Mouse (Mus musculus) CH12.LX (cell line): ENCODE results near the gene Uqcrh. TPM values are rescaled to one million over a fixed set of nuclear protein-coding genes. Genes with fewer than 3 reads are reported as not detected.

Experiments
- DNase-seq: peaks from one replicate; pipeline ENCODE4 v3.0.0-alpha.2; 2013; ENCODE audit errors: extremely low read depth
- H3K27ac ChIP-seq: 2 replicates; pipeline ENCODE4 v1.5.1; 2012; ENCODE audit warnings: low read depth, mild to moderate bottlenecking, control low read depth, moderate library complexity; ENCODE audit not compliant: insufficient read depth
- H3K27me3 ChIP-seq: replicated peaks from 2 replicates; pipeline ENCODE3; 2012; ENCODE audit warnings: inconsistent platforms
- H3K36me3 ChIP-seq, 2 experiments: replicated peaks in 1 of 2; 2 replicates each; pipeline versions ENCODE3 to v1.6.1; 2012; ENCODE audit warnings: inconsistent platforms in 1 of 2, low read length in 1 of 2, mild to moderate bottlenecking in 1 of 2, mixed read lengths in 1 of 2, moderate library complexity in 1 of 2; ENCODE audit not compliant: control insufficient read depth in 1 of 2, insufficient read depth in 1 of 2
- H3K4me1 ChIP-seq, 2 experiments: 2 replicates each; pipeline ENCODE4 v1.6.1; 2012; ENCODE audit warnings: inconsistent platforms in 1 of 2, moderate library complexity in 1 of 2; ENCODE audit not compliant: insufficient read depth in 2 of 2, control insufficient read depth in 1 of 2
- H3K4me2 ChIP-seq: 2 replicates; pipeline ENCODE4 v1.6.1; 2012; ENCODE audit warnings: low read depth, mild to moderate bottlenecking, control low read depth; ENCODE audit not compliant: poor library complexity, insufficient read depth, severe bottlenecking
- H3K4me3 ChIP-seq, 3 experiments: fragments of 150-350 bp in 1 of 3; sonication (generic) in 1 of 3; replicated peaks in 1 of 3; 2 replicates each; pipeline versions ENCODE3 to v1.5.1; 2011 to 2012; ENCODE audit warnings: low read depth in 2 of 3, low read length in 2 of 3, mild to moderate bottlenecking in 2 of 3, moderate library complexity in 2 of 3, control low read depth in 1 of 3, improper control_type of control experiment in 1 of 3, inconsistent platforms in 1 of 3, mixed read lengths in 1 of 3; ENCODE audit not compliant: poor library complexity in 1 of 3
- H3K79me2 ChIP-seq: replicated peaks from 2 replicates; pipeline ENCODE4 v1.6.1; 2012; ENCODE audit warnings: mild to moderate bottlenecking, moderate library complexity; ENCODE audit not compliant: control insufficient read depth, poor library complexity, insufficient read depth, severe bottlenecking; ENCODE audit errors: extremely low read depth
- H3K9ac ChIP-seq: 2 replicates; pipeline ENCODE4 v1.6.1; 2012; ENCODE audit warnings: low read depth, mild to moderate bottlenecking, control low read depth, moderate library complexity; ENCODE audit not compliant: insufficient read depth
- H3K9me3 ChIP-seq: replicated peaks from 2 replicates; pipeline ENCODE3; 2012; ENCODE audit warnings: low read length, inconsistent platforms, mixed read lengths
- CHD1 ChIP-seq: IDR thresholded peaks from 2 replicates; pipeline ENCODE4 v1.6.1; 2012; ENCODE audit warnings: low read depth, low read length, improper control_type of control experiment, inconsistent platforms
- CHD2 ChIP-seq: IDR thresholded peaks from 2 replicates; pipeline ENCODE4 v1.6.1; 2011; ENCODE audit warnings: low read length, improper control_type of control experiment
- ELF1 ChIP-seq: IDR thresholded peaks from 2 replicates; pipeline ENCODE4 v1.6.1; 2014; ENCODE audit warnings: low read depth, mild to moderate bottlenecking, inconsistent platforms, low read length, improper control_type of control experiment
- ETS1 ChIP-seq: conservative IDR thresholded peaks from 2 replicates; pipeline ENCODE4 v1.6.1; 2012; ENCODE audit warnings: low read depth, mild to moderate bottlenecking, inconsistent platforms, low read length, improper control_type of control experiment, moderate library complexity
- GABPA ChIP-seq: IDR thresholded peaks from 2 replicates; pipeline ENCODE4 v1.6.1; 2012; ENCODE audit warnings: low read depth, low read length, improper control_type of control experiment, inconsistent platforms; ENCODE audit not compliant: insufficient replicate concordance
- HCFC1 ChIP-seq: IDR thresholded peaks from 2 replicates; pipeline ENCODE4 v1.6.1; 2012; ENCODE audit warnings: low read depth, mild to moderate bottlenecking, inconsistent platforms, low read length, improper control_type of control experiment
- IRF4 ChIP-seq: IDR thresholded peaks from 2 replicates; pipeline ENCODE4 v1.6.1; 2014; ENCODE audit warnings: low read depth, mild to moderate bottlenecking, inconsistent platforms, low read length, improper control_type of control experiment
- JUN ChIP-seq: IDR thresholded peaks from 2 replicates; pipeline ENCODE4 v1.6.1; 2011; ENCODE audit warnings: low read depth, mild to moderate bottlenecking, low read length, improper control_type of control experiment, moderate library complexity; ENCODE audit not compliant: insufficient read depth
- JUND ChIP-seq: conservative IDR thresholded peaks from 2 replicates; pipeline ENCODE4 v1.6.1; 2011; ENCODE audit warnings: low read depth, low read length, improper control_type of control experiment
- MAX ChIP-seq: IDR thresholded peaks from 2 replicates; pipeline ENCODE4 v1.6.1; 2011; ENCODE audit warnings: low read length, improper control_type of control experiment
- MAZ ChIP-seq: IDR thresholded peaks from 2 replicates; pipeline ENCODE4 v1.6.1; 2012; ENCODE audit warnings: low read depth, mild to moderate bottlenecking, inconsistent platforms, low read length, improper control_type of control experiment, moderate library complexity
- MEF2A ChIP-seq: IDR thresholded peaks from 2 replicates; pipeline ENCODE4 v1.6.1; 2014; ENCODE audit warnings: low read depth, mild to moderate bottlenecking, inconsistent platforms, low read length, improper control_type of control experiment, borderline replicate concordance
- MXI1 ChIP-seq: IDR thresholded peaks from 2 replicates; pipeline ENCODE4 v1.6.1; 2011; ENCODE audit warnings: mild to moderate bottlenecking, low read depth, low read length, improper control_type of control experiment
- MYC ChIP-seq: IDR thresholded peaks from 2 replicates; pipeline ENCODE4 v1.6.1; 2011; ENCODE audit warnings: low read depth, mild to moderate bottlenecking, improper control_type of control experiment, low read length
- PAX5 ChIP-seq: IDR thresholded peaks from 2 replicates; pipeline ENCODE4 v1.6.1; 2012; ENCODE audit warnings: low read length, inconsistent platforms, mixed read lengths
- POLR2A ChIP-seq: IDR thresholded peaks from 2 replicates; pipeline ENCODE4 v1.6.1; 2011; ENCODE audit warnings: low read depth, mild to moderate bottlenecking, improper control_type of control experiment, low read length
- POLR2AphosphoS2 ChIP-seq: IDR thresholded peaks from 2 replicates; pipeline ENCODE4 v1.6.1; 2011; ENCODE audit warnings: low read depth, low read length, improper control_type of control experiment
- RAD21 ChIP-seq: IDR thresholded peaks from 2 replicates; pipeline ENCODE4 v1.6.1; 2011; ENCODE audit warnings: low read depth, mild to moderate bottlenecking, low read length, improper control_type of control experiment, moderate library complexity
- RCOR1 ChIP-seq: conservative IDR thresholded peaks from 2 replicates; pipeline ENCODE4 v1.6.1; 2012; ENCODE audit warnings: low read depth, mild to moderate bottlenecking, inconsistent platforms, low read length, improper control_type of control experiment
- SIN3A ChIP-seq: IDR thresholded peaks from 2 replicates; pipeline ENCODE4 v1.6.1; 2012; ENCODE audit warnings: low read length, improper control_type of control experiment, inconsistent platforms
- SMC3 ChIP-seq: IDR thresholded peaks from 2 replicates; pipeline ENCODE4 v1.6.1; 2011; ENCODE audit warnings: low read depth, low read length, improper control_type of control experiment
- UBTF ChIP-seq: IDR thresholded peaks from 2 replicates; pipeline ENCODE4 v1.6.1; 2012; ENCODE audit warnings: low read depth, mild to moderate bottlenecking, inconsistent platforms, low read length, improper control_type of control experiment, moderate library complexity
- USF1 ChIP-seq: IDR thresholded peaks from 2 replicates; pipeline ENCODE4 v1.6.1; 2014; ENCODE audit warnings: low read depth, mild to moderate bottlenecking, inconsistent platforms, low read length, improper control_type of control experiment
- USF2 ChIP-seq: conservative IDR thresholded peaks from 2 replicates; pipeline ENCODE4 v1.6.1; 2011; ENCODE audit warnings: low read depth, low read length, improper control_type of control experiment
- ZC3H11A ChIP-seq: IDR thresholded peaks from 2 replicates; pipeline ENCODE4 v1.6.1; 2012; ENCODE audit warnings: low read depth, mild to moderate bottlenecking, inconsistent platforms, low read length, improper control_type of control experiment
- ZKSCAN1 ChIP-seq: IDR thresholded peaks from 2 replicates; pipeline ENCODE4 v1.6.1; 2012; ENCODE audit warnings: low read depth, inconsistent platforms, low read length, improper control_type of control experiment, borderline replicate concordance
- ZMIZ1 ChIP-seq: IDR thresholded peaks from 2 replicates; pipeline ENCODE4 v1.6.1; 2012; ENCODE audit warnings: low read depth, mild to moderate bottlenecking, inconsistent platforms, low read length, improper control_type of control experiment
- ZNF384 ChIP-seq: IDR thresholded peaks from 2 replicates; pipeline ENCODE4 v1.6.1; 2012; ENCODE audit warnings: low read depth, low read length, improper control_type of control experiment, inconsistent platforms
- dilution Hi-C: fragments of 300-500 bp; cut with MboI; formaldehyde crosslinking; loops from 2 replicates; pipeline ENCODE4 v1.14.3; 2020; ENCODE audit warnings: low sequenced_read_pairs; ENCODE audit not compliant: extremely low pct_unique_long_range_greater_than_20kb, extremely low pct_ligation_motif_present
- in situ Hi-C: fragments of 300-500 bp; cut with MboI; formaldehyde crosslinking; loops from 3 replicates; pipeline ENCODE4 v1.14.3; 2019; ENCODE audit warnings: low sequenced_read_pairs, low pct_ligation_motif_present, low pct_unique_long_range_greater_than_20kb, mixed read lengths
- polyA plus RNA-seq: library from polyadenylated mRNA; unstranded; fragments of >175 nt; gene quantifications from 2 replicates; pipeline ENCODE4 v1.2.1, GENCODE M21; 2012; ENCODE audit warnings: low read depth; ENCODE audit not compliant: insufficient read length
- total RNA-seq, 2 experiments: library from RNA; depleted of rRNA; stranded (reverse); fragments of 300-350 nt in 1 of 2; fragments of >200 nt in 1 of 2; gene quantifications; 2 replicates each; pipeline ENCODE4 v1.2.3; 2012 to 2014

Uqcrh gene
- total and polyA plus RNA-seq, 3 experiments, result 264 to 717 (median 293) TPM

DNA sequence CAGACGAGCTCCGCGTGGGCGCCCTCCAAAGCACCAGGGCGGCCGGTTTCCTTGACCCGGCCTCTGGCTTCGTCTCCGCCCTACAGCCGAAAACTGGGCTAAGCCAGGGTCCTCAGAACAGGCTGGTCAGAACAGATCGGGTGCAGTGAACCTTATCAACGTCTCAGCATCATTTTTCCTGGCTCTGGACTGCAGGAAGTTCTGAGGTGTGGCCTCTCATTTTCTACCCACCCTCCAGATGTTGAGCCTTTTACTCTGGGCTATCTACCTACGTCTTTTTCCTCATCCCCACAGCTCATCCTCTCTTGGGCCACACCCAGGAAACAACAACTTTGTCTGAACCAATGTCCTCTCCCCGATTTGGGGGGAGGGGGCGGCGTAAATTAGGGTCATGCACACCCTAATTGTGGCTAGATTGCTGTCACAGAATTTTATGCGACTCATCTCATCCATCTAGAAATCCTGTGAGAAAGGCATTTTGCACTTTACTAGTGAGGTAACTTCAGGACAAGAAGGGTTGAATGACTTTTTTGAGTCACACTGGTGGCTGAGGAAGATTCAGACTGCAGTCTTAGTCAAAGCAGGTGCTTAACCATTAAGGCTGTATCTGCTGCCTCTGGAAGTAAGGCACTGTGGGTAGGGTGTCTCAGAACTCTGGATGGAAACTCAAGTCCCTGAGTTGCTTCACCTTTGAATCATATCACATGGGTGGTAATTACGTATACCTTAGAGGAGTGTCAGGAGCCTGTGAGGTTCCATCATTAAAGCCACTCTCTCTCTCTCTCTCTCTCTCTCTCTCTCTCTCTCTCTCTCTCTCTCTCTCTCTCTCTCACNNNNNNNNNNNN lies 56.7 kb downstream of the Uqcrh start, which contains the start of gene Faah:
Gene Faah, minus strand, starts transcription at position 25 of the 845 bp plus-strand sequence.
- Histone ChIP-seq H3K4me3 (peak within 1 kb of the TSS; percentile 78 to 96 (median 86)), H3K4me1 (peaks cover 9 to 45% of the 10 kb centered on the region in 2 experiments), H3K27me3 (peaks cover 14% of the 10 kb centered on the region), H3K9ac (peak within 1 kb of the TSS; percentile 50), H3K36me3 (peaks cover 0 to 6% of the 10 kb centered on the region in 2 experiments), H3K79me2 (peaks cover 10% of the 10 kb centered on the region; the same call in 1 of the 2 replicates), H3K27ac (peak within 1 kb of the TSS; percentile 58; the same call in 1 of the 2 replicates), H3K9me3 (no peaks in the 10 kb centered on the region), H3K4me2 (peak within 1 kb of the TSS; percentile 93)
- no peak for DNase-seq
- in situ Hi-C loops, result no loop called here
- dilution Hi-C loops, result no loop called here
- peak; percentile 12 for TF ChIP-seq POLR2A
- no peak for TF ChIP-seq RCOR1
- no peak for TF ChIP-seq MAZ
- TF ChIP-seq MEF2A, result no peak
- TF ChIP-seq ELF1, result no peak

DNA sequence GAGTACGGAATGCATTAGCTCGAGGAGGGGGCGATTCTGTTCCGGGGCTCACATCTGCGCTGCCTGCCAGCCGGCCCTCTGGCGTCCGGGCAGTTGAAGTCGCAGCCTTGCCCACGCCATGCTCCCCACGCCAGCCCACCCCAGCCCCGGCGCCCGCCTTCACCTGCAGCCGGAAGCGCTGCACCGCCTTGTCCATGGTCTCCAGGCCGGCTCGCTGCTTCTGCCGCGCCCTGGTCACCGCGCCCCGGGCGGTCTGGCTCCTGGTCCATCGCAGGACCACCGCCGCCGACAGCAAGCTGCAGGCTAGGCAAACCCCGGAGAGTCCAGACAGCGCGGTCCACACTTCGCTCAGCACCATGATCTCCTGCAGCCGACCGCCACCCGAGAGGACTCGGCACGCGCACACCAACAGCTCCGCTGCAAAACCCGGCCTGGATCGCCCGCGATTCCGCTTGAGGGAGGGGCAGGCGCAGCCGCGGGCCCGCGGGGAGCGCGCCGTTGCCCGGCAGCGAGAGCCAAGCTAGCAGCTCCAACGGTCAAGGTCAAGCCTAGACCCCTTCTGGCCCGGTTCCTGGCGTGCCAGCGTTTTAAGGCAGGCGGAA lies 57.5 kb downstream of the Uqcrh start:
- peak overlapping the region; percentile 78 to 96 (median 86) for H3K4me3 ChIP-seq
- H3K4me1 ChIP-seq, result peaks cover 9 to 46% of the 10 kb centered on the region in 2 experiments
- peak overlapping the region; percentile 58; the same call in 1 of the 2 replicates for H3K27ac ChIP-seq
- peaks cover 14% of the 10 kb centered on the region for H3K27me3 ChIP-seq
- peak overlapping the region; percentile 93 for H3K4me2 ChIP-seq
- H3K9ac ChIP-seq, result peak overlapping the region; percentile 50
- dilution Hi-C loops (no loop called here), in situ Hi-C loops (no loop called here)
- no peaks in the 10 kb centered on the region for H3K9me3 ChIP-seq
- peaks cover 10% of the 10 kb centered on the region; the same call in 1 of the 2 replicates for H3K79me2 ChIP-seq
- peak; percentile 45 for DNase-seq
- H3K36me3 ChIP-seq, result peaks cover 0 to 7% of the 10 kb centered on the region in 2 experiments
- TF ChIP-seq JUND (no peak), ZC3H11A (no peak), ELF1 (peak; percentile 51), UBTF (peak; percentile 79), RAD21 (no peak), SIN3A (peak; percentile 85), MAZ (peak; percentile 97), MAX (no peak), SMC3 (no peak), POLR2AphosphoS2 (no peak), JUN (no peak), ZNF384 (no peak), ZMIZ1 (0 out of 2 replicates have a peak, but pooled peaks have one; percentile 46), ZKSCAN1 (no peak), MEF2A (peak; percentile 42; the same call in 1 of the 2 replicates), RCOR1 (no peak; the same call in 1 of the 2 replicates), GABPA (no peak), CHD2 (no peak), USF2 (no peak), PAX5 (no peak), USF1 (no peak), CHD1 (no peak), HCFC1 (peak; percentile 51; the same call in 1 of the 2 replicates), IRF4 (0 out of 2 replicates have a peak, but pooled peaks have one; percentile 46), ETS1 (0 out of 2 replicates have a peak, but pooled peaks have one; percentile 19), MYC (0 out of 2 replicates have a peak, but pooled peaks have one; percentile 37), MXI1 (peak; percentile 86)
